Mouse (Mus musculus): ENCODE results near the gene Btbd35f12. TPM values are rescaled to one million over a fixed set of nuclear protein-coding genes. Genes with fewer than 3 reads are reported as not detected.
"Not testable (repeated sequence)": the region's sequence is repeated elsewhere in the genome, so short reads cannot be mapped to it uniquely, and the experiment has no call there.

The Btbd35f12 gene
- not detected in 2 replicates for polyA plus RNA-seq (2012)

DNA sequence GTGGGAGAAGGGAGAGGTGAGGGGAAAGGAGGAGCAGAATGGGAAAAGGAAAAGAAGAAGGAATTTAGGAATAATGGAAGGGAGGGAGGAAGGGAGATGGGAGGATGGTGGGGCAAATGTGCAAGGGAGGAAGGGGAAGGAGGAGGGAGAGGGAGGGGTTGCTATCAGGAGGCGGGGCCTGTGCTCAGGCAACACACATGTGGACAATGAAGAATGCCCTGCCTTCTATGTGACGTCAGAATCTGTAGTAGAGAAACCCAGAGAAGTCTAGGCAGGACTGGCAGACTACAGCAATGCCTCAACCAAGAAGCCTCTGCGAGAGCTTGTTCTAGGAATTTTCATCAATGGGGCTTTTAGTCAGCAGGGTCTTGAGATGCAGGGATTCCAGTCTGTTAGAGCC is at the start of gene Btbd35f12:
TSS of gene Btbd35f12 (plus strand) at position 301 of the 400 bp plus-strand sequence.
- TF ChIP-seq GATA1 (IDR thresholded peaks at IDR 0.05; ENCODE audit: low read length), result not testable (repeated sequence)

Other genes with a start within 250 kb of the Btbd35f12 start
- not detected in 2 replicates for gene Spin2-ps6, start 78.5 kb upstream of the Btbd35f12 start, polyA plus RNA-seq (2012)

Data from G1E-ER4 (cell line).